Mouse (Mus musculus): Measurements from ENCODE around the gene Gm6904.

Gene Gm6904

GRCm38 (mm10) chr14:59260056-59260455 is at the start of gene Gm6904:
Gene Gm6904 (minus strand): TSS chr14:59260216.
- 66% methylated on average over 3 of the region's 3 CpGs for WGBS

GRCm38 (mm10) chr14:59297391-59297790 is 37.4 kb upstream of the Gm6904 start, which contains the start of gene Phf11a:
Gene Phf11a (minus strand): TSS chr14:59297522.
- WGBS = 77% methylated on average over 1 of the region's 1 CpGs

- 91% methylated on average over 4 of the region's 4 CpGs for WGBS
Measured at GRCm38 (mm10) chr14:59274961-59275360, 14.9 kb upstream of the Gm6904 start.

- WGBS = 75% methylated on average over 1 of the region's 1 CpGs
Measured at GRCm38 (mm10) chr14:59255861-59256260, 4.2 kb downstream of the Gm6904 start.

GRCm38 (mm10) chr14:59250350-59250749 is 9.7 kb downstream of the Gm6904 start:
- 58% methylated on average over 5 of the region's 5 CpGs for WGBS

GRCm38 (mm10) chr14:59233635-59234034 is 26.4 kb downstream of the Gm6904 start:
- WGBS = 95% methylated on average over 9 of the region's 9 CpGs

GRCm38 (mm10) chr14:59232003-59232402 is 28.0 kb downstream of the Gm6904 start:
- 37% methylated on average over 5 of the region's 5 CpGs for WGBS

GRCm38 (mm10) chr14:59230331-59230966 is 29.6 kb downstream of the Gm6904 start:
- WGBS = 70% methylated on average over 21 of the region's 21 CpGs

GRCm38 (mm10) chr14:59229822-59230221 is 30.2 kb downstream of the Gm6904 start:
- WGBS = 93% methylated on average over 3 of the region's 3 CpGs

- WGBS = 77% methylated on average over 11 of the region's 11 CpGs
Measured at GRCm38 (mm10) chr14:59226240-59226639, 33.8 kb downstream of the Gm6904 start.

GRCm38 (mm10) chr14:59219241-59219640 is 40.8 kb downstream of the Gm6904 start:
- 60% methylated on average over 3 of the region's 3 CpGs for WGBS

- 96% methylated on average over 2 of the region's 2 CpGs for WGBS
Measured at GRCm38 (mm10) chr14:59209816-59210215, 50.2 kb downstream of the Gm6904 start.

- 59% methylated on average over 7 of the region's 7 CpGs for WGBS
Measured at GRCm38 (mm10) chr14:59209003-59209402, 51.0 kb downstream of the Gm6904 start.

GRCm38 (mm10) chr14:59205976-59206583 is 53.9 kb downstream of the Gm6904 start:
- 64% methylated on average over 10 of the region's 10 CpGs for WGBS

GRCm38 (mm10) chr14:59205461-59205860 is 54.6 kb downstream of the Gm6904 start:
- WGBS = 51% methylated on average over 7 of the region's 7 CpGs

GRCm38 (mm10) chr14:59201604-59202215 is 58.3 kb downstream of the Gm6904 start:
- WGBS = under 1% methylated on average over 21 of the region's 21 CpGs

GRCm38 (mm10) chr14:59200711-59201603 is 59.1 kb downstream of the Gm6904 start, which contains the start of gene Rcbtb1:
Gene Rcbtb1 (plus strand): TSS chr14:59201209.
- under 1% methylated on average over 92 of the region's 96 CpGs for WGBS
